Mouse (Mus musculus) mouse trophoblast stem cell (cell line): ENCODE results near the gene Tbc1d9b.

Experiments used
- in situ Hi-C, 2 experiments: fragments of 300-500 bp; cut with MseI, MboI; formaldehyde crosslinking; loops; 2 replicates in 1 of 2; 3 replicates in 1 of 2; pipeline ENCODE4 v1.15.1; 2025

Tbc1d9b gene

DNA sequence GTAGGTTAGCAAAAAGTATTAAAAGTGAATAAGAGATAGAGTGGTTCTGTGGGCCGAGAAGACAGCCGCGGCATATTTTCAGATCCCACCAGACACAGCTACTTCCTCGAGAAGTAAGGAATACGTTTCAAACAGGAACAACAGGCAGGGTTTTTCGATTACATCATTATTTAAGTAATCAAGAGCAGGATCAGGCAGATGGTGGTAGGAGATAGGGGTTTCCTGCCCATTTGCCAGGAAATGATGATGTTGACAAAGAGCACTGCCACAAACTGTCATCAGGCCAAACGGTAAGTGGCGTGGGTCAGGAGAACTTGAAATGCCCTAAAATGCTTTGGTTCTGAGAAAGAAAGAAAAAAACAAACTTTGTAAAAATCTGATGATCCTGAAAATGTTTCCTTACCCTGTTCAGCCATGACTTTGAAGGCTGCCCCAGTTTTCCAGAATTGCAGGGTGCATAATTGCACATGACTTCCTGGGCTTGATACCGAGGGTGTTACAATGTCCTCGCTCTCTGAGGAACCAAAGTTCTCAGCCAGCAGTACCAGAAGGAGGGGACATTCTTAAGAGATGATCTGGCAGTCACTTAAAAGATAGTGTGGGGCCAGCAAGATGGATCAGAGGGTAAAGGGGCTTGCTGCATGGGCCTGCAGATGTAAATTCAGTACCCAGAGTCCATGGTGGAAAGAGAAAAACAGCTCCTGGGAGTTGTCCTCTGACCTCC is 3.1 kb downstream of the Tbc1d9b start:
- in situ Hi-C loops, result loop anchor here in 1 of 2 experiments (5.0 kb wide), 1 partner anchor 147 kb away; no protein-coding TSS in a partner anchor

DNA sequence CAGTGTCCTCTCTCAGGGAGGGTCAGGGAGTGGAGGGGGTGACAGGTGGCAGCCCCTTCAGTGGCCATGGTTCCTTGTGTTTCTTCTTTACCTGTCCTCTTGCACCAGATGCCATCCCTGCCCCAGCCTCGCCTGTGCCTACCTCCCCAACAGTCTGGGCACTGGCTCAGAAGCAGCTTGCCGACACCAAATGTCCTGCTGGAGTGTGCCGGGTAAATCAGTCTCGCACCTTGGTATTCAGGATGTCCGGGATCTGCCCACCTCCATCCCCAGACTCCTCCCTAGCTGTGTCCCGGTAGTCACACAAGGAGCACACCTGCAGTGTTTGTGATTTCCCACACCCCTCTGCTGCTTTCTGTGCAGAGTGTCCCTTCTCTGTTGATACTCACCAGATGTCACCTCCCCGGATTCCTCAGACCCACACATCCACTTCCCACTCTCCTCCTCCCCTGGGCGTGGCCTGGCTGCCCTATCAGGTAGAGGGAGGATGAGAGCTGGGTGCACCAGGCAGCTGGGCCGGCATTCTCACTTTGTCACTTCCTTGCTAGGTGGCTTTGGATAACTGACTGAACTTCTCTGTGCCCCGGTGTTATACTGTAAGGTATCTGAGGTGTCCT is 7.1 kb downstream of the Tbc1d9b start:
- in situ Hi-C loops, result no loop called here

GRCm38 (mm10) chr11:50139571-50139970 is 8.4 kb downstream of the Tbc1d9b start:
- in situ Hi-C loops, result no loop called here

- in situ Hi-C loops, result no loop called here
Observed at GRCm38 (mm10) chr11:50145529-50145928, 14.3 kb downstream of the Tbc1d9b start.

DNA sequence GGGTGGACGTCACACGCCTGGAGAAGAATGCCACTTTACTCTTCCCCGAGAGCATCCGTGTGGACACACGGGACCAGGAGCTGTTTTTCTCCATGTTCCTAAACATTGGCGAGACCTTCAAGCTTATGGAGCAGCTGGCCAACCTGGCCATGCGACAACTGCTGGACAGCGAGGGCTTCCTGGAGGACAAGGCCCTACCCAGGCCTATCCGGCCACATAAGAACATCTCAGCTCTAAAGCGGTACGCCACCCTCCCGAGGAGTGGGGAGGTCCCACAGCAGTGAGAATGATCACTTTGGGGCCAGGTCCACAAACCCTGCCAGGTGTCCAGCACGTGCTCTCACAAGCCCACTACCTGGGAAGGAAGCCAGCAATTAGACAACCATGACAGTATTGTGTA is 14.9 kb downstream of the Tbc1d9b start:
- in situ Hi-C loops, result no loop called here

DNA sequence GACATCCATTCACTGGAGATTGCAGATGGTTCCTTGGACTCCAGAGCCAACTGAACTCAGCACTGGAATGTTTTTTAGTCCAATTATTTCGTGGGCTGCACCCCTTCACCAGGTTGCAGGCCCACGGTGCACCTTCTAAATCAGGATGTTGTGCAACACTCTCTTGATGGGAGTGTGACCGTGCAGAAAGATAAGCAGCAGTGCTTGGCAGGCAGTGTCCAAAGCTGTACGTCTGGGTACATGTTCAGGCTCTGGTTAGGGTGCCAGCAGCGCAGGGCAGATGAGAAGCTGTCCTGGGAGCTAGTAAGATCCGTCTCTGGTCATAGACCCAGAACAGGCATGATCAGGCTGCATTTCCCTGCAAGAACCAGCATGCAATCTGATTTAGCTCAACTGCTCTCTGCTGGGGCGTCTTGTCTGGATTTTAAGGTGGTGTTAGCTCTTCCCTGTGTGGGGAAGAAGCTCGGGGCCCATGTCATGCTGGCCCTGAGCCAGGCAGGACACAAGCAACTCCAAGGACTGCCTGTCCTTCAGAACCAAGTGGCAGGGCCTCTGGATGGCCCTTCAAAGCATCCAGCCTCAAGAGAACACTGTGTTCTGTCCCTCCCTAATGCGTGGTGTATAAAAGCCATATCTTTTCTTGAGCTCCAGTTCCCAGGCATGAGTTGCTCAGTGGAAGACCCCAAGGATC is 16.2 kb downstream of the Tbc1d9b start:
- in situ Hi-C loops, result no loop called here

DNA sequence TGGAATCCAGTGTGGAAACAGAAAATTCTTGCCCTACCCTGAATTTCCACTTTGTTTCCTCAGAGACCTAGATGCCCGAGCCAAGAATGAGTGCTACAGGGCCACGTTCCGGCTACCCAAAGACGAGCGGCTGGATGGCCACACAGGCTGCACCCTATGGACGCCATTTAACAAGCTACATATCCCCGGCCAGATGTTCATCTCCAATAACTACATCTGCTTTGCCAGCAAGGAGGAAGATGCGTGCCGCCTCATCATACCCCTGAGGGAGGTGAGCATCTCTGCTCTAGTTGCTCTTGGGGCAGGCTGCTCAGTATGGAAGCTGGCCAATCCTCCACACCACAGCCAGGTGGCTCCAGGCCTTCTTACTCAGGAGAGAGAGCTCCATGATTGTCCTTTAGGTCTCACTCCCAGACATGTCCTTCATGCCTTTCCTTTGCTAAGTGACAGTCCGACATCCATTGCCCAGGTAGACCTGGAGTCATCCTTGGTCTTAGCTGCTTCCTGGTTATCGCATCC is 16.8 kb downstream of the Tbc1d9b start:
- in situ Hi-C loops, result no loop called here

DNA sequence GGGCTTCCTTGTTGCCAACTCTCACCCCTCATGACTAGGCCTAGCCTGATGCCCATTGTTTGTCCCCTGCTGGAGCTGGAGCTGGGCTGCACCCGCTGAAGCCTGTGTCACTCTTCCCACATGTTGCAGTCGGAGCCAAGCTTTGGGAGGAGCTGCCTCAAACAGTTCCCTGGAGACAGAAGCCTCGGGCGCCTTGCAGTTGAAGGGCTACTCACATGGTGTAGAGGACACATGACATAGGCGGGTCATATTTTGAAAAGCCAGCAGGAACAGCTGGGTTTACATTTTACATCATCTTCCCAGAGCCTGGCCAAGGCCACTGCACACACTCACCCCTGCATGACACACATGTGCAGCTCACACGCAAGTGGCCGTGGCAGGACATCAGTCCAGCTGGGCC is 18.0 kb downstream of the Tbc1d9b start:
- in situ Hi-C loops, result no loop called here

GRCm38 (mm10) chr11:50149603-50150150 is 18.5 kb downstream of the Tbc1d9b start:
- in situ Hi-C loops, result no loop called here

- in situ Hi-C loops, result no loop called here
Observed at GRCm38 (mm10) chr11:50151374-50151773, 20.2 kb downstream of the Tbc1d9b start.

GRCm38 (mm10) chr11:50154166-50154565 is 23.0 kb downstream of the Tbc1d9b start:
- in situ Hi-C loops, result no loop called here

DNA sequence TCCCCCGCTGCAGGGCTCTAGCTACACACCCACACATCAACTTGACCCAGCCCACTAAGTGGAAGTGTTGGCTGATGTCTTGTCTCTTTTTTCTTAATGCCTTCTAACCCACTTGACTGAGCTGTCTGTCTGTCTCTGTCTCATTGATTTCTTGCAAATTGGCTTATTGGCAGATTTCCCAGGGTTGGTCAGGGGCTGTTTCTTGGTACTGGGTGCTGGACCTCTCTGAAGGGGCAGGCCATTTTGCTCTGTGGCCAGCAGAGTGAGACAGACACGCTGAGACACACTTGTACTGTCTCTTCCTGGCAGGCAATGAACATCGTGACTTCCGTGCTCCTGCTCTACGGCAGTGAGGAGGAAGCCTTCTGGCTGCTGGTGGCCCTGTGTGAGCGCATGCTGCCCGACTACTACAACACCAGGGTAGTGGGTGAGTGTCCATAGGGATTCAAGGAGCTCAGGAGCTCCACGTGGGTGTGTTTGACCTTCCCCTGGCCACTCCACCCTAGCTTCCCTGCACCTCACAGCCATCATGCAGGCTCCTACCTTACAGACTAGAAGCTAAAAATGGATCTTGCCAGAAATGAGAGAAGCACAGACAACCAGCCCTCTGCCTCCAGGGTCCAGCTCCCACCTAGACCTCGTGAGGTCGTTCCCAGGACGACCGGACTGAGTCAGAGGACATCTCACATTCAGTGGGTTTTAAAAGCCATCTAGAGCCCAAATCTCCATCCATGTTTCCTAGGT is 23.8 kb downstream of the Tbc1d9b start:
- in situ Hi-C loops, result no loop called here

GRCm38 (mm10) chr11:50155785-50156184 is 24.6 kb downstream of the Tbc1d9b start:
- in situ Hi-C loops, result no loop called here

DNA sequence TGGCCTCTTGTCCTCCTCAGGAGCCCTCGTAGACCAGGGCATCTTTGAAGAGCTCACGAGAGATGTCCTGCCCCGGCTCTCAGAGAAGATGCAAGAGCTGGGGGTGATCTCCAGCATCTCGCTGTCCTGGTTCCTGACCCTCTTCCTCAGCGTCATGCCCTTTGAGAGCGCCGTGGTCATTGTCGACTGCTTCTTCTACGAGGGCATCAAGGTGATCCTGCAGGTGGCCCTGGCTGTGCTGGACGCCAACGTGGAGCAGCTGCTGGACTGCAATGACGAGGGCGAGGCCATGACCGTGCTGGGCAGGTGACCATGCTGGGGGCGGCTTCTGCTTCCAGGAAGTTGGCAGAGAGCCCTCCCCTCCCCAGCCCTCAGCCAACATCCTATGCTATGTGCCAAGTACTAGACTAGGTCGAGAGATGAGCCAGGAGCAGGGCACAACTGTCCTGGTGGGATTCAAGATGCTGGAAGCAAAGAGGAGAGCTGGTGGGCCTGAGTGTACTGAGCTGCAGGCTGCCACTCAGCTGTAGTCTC is 25.6 kb downstream of the Tbc1d9b start:
- in situ Hi-C loops, result no loop called here

DNA sequence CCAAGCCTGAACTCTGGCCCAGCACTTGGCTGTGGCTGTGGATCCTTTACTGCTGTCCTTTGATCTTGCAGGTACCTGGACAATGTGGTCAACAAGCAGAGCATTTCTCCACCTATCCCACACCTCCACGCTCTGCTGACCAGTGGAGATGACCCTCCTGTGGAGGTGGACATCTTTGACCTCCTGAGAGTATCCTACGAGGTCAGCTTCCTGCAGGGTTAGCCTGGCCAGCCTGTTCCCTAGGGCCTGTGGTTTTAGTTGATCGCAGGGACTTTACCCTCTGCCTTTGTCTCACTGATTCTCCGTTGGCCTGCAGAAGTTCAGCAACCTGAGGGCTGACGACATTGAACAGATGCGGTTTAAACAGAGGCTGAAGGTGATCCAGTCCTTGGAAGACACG is 27.1 kb downstream of the Tbc1d9b start:
- in situ Hi-C loops, result no loop called here

- in situ Hi-C loops, result no loop called here
Observed at GRCm38 (mm10) chr11:50159347-50159746, 28.2 kb downstream of the Tbc1d9b start.

- in situ Hi-C loops, result no loop called here
Observed at GRCm38 (mm10) chr11:50161578-50162304, 30.5 kb downstream of the Tbc1d9b start.

- in situ Hi-C loops, result no loop called here
Observed at GRCm38 (mm10) chr11:50162338-50163050, 31.3 kb downstream of the Tbc1d9b start.

DNA sequence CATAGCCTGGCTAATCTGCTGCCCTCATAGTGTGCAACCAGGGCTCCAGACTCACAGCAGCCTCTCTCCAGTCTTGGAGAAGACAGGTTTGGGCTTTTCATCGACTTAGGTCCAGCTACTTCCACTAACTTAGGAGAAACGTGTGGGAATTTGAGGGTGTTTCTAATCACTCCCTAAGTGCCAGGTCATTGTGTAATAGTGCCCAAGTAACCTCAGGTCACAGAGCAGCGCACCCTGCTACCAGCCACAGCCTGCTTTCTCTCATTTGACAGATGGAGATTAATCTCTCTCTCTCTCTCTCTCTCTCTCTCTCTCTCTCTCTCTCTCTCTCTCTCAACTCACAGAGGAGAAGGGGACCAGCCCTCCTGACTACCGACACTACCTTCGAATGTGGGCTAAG is 37.2 kb downstream of the Tbc1d9b start:
- in situ Hi-C loops, result no loop called here
